Mouse (Mus musculus) hindbrain, embryonic 15.5 days (tissue): ENCODE data around the gene Triobp. TPM values are rescaled to one million over a fixed set of nuclear protein-coding genes. Genes with fewer than 3 reads are reported as not detected.
"Not testable (repeated sequence)": the region's sequence is repeated elsewhere in the genome, so short reads cannot be mapped to it uniquely, and the experiment has no call there.

ENCODE experiments used
- ATAC-seq: fragments of 200-750 bp; cut with Nextera tagmentation; 2 replicates; pipeline ENCODE4 v1.8.0; 2017; ENCODE audit warnings: low read depth, moderate number of reproducible peaks, moderate TSS enrichment; ENCODE audit not compliant: low FRiP score
- H3K27ac ChIP-seq: fragments of 300-500 bp; sonication (generic); replicated peaks from 2 replicates; pipeline ENCODE4 v1.5.1; 2015; ENCODE audit warnings: mild to moderate bottlenecking, inconsistent platforms
- H3K27me3 ChIP-seq: fragments of 300-500 bp; sonication (generic); 2 replicates; pipeline ENCODE4 v1.6.1; 2015; ENCODE audit warnings: control low read depth, inconsistent platforms
- H3K36me3 ChIP-seq: fragments of 300-500 bp; sonication (generic); 2 replicates; pipeline ENCODE4 v1.6.1; 2015; ENCODE audit warnings: control low read depth, inconsistent platforms
- H3K4me1 ChIP-seq: fragments of 300-500 bp; sonication (generic); replicated peaks from 2 replicates; pipeline ENCODE4 v1.6.1; 2015; ENCODE audit warnings: control low read depth, inconsistent platforms
- H3K4me2 ChIP-seq: fragments of 300-500 bp; sonication (generic); 2 replicates; pipeline ENCODE4 v1.6.1; 2015; ENCODE audit warnings: moderate library complexity, mild to moderate bottlenecking, inconsistent platforms
- H3K4me3 ChIP-seq: fragments of 300-500 bp; sonication (generic); 2 replicates; pipeline ENCODE4 v1.5.1; 2015; ENCODE audit warnings: mild to moderate bottlenecking, inconsistent platforms
- H3K9ac ChIP-seq: fragments of 300-500 bp; sonication (generic); 2 replicates; pipeline ENCODE4 v1.6.1; 2015; ENCODE audit warnings: inconsistent platforms
- H3K9me3 ChIP-seq: fragments of 300-500 bp; sonication (generic); 2 replicates; pipeline ENCODE4 v1.6.1; 2016; ENCODE audit warnings: control low read depth, inconsistent platforms
- WGBS: fragments of 180-500 bp; shearing (Covaris S2); methylation state at CpG from one replicate; pipeline ENCODE4 v1.1.7; 2015; 5-methylcytosine and 5-hydroxymethylcytosine counted together
- polyA plus RNA-seq: library from polyadenylated mRNA; unstranded; fragments of >200 nt; fragmentation: Nextera tagmentation; extraction: Ambion mirVana; gene quantifications from 2 replicates; pipeline ENCODE4 v1.2.1, GENCODE M21; 2015

Triobp gene
- polyA plus RNA-seq, 1 experiment from 2014 or later, result 42.7 TPM

DNA sequence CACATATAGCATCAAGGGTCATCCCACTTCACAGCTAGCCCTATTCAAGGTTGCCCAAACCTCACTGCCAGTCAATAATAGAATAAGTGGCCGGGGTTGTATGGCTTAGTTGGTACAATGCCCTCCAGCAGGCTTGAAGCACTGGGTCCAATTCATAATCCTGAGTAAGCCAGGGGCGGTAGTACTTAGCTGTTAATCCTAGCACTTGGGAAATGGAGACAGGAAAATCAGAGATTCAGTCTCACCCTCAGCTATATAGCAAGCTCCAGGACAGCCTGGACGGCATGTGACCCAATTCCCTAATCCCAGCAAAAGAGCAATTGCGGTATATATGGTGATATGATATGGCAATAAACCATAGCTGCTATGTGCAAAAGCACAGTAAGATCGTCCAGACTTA, 59.5 kb downstream of the Triobp start:
- no peaks in the 10 kb centered on the region for H3K27me3 ChIP-seq
- no peak overlapping the region for H3K4me3 ChIP-seq
- H3K4me1 ChIP-seq, result no peaks in the 10 kb centered on the region
- no peak for ATAC-seq
- 95% methylated on average over 5 of the region's 5 CpGs for WGBS
- no peaks in the 10 kb centered on the region for H3K9me3 ChIP-seq
- no peak overlapping the region for H3K4me2 ChIP-seq
- no peak overlapping the region for H3K9ac ChIP-seq
- peaks cover 24% of the 10 kb centered on the region for H3K36me3 ChIP-seq
- no peak overlapping the region for H3K27ac ChIP-seq

DNA sequence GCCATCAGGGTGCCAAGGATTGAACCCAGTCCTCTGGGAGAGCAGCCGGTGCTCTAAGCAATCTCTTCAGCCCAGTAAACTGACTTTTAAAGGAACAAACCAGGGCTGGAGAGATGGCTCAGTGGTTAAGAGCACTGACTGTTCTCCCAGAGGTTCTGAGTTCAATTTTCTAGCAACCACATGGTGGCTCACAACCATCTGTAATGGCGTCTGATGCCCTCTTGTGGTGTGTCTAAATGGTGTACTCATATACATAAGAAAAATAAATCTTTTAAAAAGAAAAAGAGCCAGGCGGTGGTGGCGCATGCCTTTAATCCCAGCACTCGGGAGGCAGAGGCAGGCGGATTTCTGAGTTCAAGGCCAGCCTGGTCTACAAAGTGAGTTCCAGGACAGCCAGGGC, 60.3 kb downstream of the Triobp start:
- WGBS, result 89% methylated on average over 6 of the region's 6 CpGs

DNA sequence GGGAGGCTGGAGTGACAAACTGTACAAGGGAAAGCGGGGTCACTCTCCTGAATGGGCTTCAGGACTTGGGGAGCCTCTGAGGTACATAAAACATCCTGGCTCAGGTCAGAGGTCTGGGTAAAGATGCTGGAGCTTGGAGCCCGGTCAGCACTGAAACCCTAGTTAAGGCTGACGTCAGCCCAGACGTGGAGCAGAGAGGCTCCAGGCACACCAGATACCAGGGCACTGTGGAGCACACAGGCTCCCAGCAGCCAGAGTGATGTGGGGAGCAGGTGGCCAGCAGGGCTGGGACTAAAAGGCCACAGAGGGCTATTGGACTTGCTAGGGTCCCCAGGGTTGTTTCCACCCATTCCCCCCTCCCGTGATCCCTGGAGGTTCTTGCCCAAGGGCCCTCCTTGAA, 62.2 kb downstream of the Triobp start:
- Histone ChIP-seq H3K27me3 (no peaks in the 10 kb centered on the region), H3K27ac (no peak overlapping the region), H3K36me3 (peaks cover 7% of the 10 kb centered on the region; the same call in 1 of the 2 replicates), H3K4me2 (no peak overlapping the region), H3K4me3 (no peak overlapping the region), H3K9me3 (no peaks in the 10 kb centered on the region), H3K9ac (no peak overlapping the region), H3K4me1 (no peaks in the 10 kb centered on the region)
- WGBS, result 50% methylated on average over 5 of the region's 5 CpGs
- no peak for ATAC-seq

More for the DNA sequence above, 60.3 kb downstream of the Triobp start:
- H3K27me3 ChIP-seq, H3K4me3 ChIP-seq, H3K4me2 ChIP-seq, H3K27ac ChIP-seq, ATAC-seq, H3K4me1 ChIP-seq, H3K9ac ChIP-seq, H3K9me3 ChIP-seq: not testable (repeated sequence)
- H3K36me3 ChIP-seq, result peaks cover 22% of the 10 kb centered on the region

DNA sequence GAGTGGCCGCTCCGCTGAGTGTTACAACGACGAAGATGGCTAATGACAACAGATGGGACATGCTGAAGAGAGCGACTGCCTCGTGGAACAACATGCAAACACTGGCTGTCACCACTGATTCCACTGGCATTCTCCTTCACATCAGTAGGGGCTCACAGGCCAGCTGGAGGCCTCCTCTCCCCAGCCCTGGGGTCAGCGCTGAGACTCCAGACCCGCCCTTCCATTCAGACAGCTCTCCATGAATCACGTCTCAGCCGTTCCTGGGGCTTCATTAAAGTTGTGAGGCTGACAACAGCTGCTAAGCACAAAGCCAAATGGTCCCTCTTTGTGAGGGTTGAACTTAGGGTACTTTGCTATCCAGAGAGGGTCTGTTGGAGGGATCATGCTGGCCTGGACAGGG, 64.0 kb downstream of the Triobp start:
- no peak overlapping the region for H3K9ac ChIP-seq
- no peak overlapping the region for H3K27ac ChIP-seq
- H3K9me3 ChIP-seq, result no peaks in the 10 kb centered on the region
- WGBS, result 31% methylated on average over 10 of the region's 10 CpGs
- no peaks in the 10 kb centered on the region for H3K4me1 ChIP-seq
- ATAC-seq, result no peak
- H3K27me3 ChIP-seq, result no peaks in the 10 kb centered on the region
- no peak overlapping the region for H3K4me3 ChIP-seq
- no peak overlapping the region for H3K4me2 ChIP-seq
- peaks cover 1% of the 10 kb centered on the region; the same call in 1 of the 2 replicates for H3K36me3 ChIP-seq

DNA sequence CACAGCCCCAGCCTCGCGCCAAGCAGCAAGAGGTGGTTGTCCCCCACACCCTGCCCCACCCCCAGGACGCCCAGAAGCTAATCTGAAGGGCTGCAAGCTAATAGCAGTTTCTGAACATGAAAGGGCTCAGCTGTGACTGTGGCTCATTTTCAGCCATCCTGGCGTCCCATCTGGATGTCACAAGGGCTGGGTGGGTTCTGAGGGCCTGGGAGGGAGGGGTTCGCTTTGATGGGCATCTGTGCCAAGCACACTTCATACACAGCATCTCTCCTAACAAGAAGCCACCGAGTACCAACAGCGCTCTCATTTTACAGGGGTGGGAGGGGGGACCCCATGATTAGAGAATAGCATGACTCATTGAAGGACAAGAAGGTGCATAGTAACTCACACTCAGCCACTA, 65.9 kb downstream of the Triobp start:
- Histone ChIP-seq H3K36me3 (no peaks in the 10 kb centered on the region), H3K27me3 (no peaks in the 10 kb centered on the region), H3K4me1 (no peaks in the 10 kb centered on the region), H3K4me2 (no peak overlapping the region), H3K9me3 (no peaks in the 10 kb centered on the region), H3K4me3 (no peak overlapping the region), H3K27ac (no peak overlapping the region), H3K9ac (no peak overlapping the region)
- 40% methylated on average over 7 of the region's 7 CpGs for WGBS
- ATAC-seq, result no peak

DNA sequence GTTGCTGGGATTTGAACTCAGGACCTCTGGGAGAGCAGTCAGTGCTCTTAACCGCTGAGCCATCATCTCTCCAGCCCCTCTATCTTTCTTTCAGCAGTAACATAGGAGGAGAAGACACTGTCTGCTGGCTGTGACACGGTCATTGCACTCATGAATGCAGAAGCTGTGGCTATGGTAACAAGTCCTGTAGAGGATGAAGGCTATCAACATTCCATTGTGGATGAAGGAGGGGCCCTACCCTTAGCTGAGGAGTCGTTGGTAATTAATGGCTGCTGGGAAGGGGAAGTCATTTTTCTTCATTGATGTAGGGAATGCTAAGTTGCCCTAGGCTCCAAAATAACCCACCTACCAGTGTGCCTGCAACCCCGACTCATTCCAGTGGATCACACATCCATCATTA, 70.7 kb downstream of the Triobp start:
- Histone ChIP-seq H3K27me3 (no peaks in the 10 kb centered on the region), H3K9ac (no peak overlapping the region), H3K4me3 (no peak overlapping the region), H3K4me2 (no peak overlapping the region), H3K9me3 (no peaks in the 10 kb centered on the region), H3K27ac (no peak overlapping the region), H3K4me1 (no peaks in the 10 kb centered on the region), H3K36me3 (no peaks in the 10 kb centered on the region)
- 34% methylated on average over 4 of the region's 4 CpGs for WGBS
- ATAC-seq, result no peak

DNA sequence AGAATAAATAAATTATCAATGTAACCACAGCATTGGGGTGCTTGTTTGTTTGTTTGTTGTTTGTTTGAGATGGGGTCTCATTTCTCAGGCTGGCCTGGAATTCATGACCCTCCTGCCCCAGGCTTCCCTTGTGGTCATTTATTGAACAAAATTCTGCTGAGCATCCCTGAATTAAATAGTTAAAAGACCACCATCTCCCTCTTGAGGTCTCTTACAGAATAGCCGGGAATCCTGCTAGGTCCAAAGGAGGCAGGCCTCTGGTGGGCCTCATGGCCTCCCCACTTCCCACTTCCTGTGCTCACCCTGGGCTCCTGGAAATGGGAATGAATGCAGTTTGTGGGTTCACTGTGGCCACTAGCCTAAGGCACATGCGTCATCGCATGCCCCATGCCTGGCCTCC, 71.4 kb downstream of the Triobp start:
- Histone ChIP-seq H3K4me2 (no peak overlapping the region), H3K27ac (no peak overlapping the region), H3K9ac (no peak overlapping the region), H3K9me3 (no peaks in the 10 kb centered on the region), H3K27me3 (no peaks in the 10 kb centered on the region), H3K36me3 (no peaks in the 10 kb centered on the region), H3K4me3 (no peak overlapping the region), H3K4me1 (no peaks in the 10 kb centered on the region)
- 69% methylated on average over 3 of the region's 3 CpGs for WGBS
- ATAC-seq, result no peak

DNA sequence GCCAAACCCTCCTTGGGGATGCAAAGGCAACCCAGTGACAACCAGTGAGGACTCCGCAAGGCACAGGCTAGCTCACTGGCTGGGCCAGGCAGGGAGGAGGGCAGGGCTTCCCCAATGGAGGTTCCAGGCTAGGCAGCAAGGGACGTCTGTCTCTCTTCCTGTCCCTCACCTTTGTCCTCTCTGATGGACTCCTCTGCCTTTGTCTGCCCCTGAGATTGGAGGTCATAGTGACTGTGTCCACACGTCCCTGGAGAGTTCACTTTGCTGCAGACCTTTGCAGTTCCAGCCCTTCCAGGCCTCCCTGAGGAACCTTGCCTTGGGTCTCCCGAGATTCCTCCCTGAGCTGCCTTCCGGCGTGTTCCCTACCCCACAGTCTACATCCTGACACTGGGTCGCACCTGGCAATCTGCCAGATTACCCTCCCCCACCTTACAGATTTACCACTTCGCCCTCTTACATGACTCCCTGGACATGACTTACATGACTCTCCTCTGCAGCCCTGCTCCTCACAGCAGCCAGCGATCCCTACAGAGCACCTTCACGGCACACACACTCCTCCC, 75.2 kb downstream of the Triobp start:
- Histone ChIP-seq H3K9me3 (no peaks in the 10 kb centered on the region), H3K9ac (no peak overlapping the region), H3K27me3 (no peaks in the 10 kb centered on the region), H3K27ac (no peak overlapping the region), H3K36me3 (no peaks in the 10 kb centered on the region), H3K4me1 (peaks cover 23% of the 10 kb centered on the region), H3K4me2 (no peak overlapping the region), H3K4me3 (no peak overlapping the region)
- 61% methylated on average over 10 of the region's 10 CpGs for WGBS
- ATAC-seq, result no peak; the same call in 1 of the 2 replicates

DNA sequence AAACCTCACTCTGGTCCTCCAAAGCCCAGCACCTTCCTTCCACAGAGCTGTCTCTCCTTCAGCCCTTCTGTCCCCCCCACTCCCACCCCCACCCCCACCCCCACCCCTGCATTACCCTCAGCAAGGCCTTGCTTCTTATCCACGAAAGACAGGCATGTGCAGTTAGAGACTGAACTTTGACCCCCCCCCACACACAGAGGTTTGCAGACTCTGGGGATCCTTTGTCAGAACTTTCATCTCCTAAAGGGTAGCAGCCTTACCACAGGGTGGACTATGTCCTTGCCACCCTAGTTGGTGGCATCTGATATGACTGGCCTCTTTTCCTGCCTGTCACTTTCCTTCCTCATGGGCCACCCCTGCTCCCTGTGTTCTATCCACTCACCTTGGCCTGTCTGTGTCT, 75.8 kb downstream of the Triobp start:
- Histone ChIP-seq H3K36me3 (no peaks in the 10 kb centered on the region), H3K4me2 (no peak overlapping the region), H3K9me3 (no peaks in the 10 kb centered on the region), H3K27ac (no peak overlapping the region), H3K4me3 (no peak overlapping the region), H3K27me3 (no peaks in the 10 kb centered on the region), H3K9ac (no peak overlapping the region), H3K4me1 (peaks cover 25% of the 10 kb centered on the region)
- 83% methylated on average over 1 of the region's 1 CpGs for WGBS
- no peak for ATAC-seq

DNA sequence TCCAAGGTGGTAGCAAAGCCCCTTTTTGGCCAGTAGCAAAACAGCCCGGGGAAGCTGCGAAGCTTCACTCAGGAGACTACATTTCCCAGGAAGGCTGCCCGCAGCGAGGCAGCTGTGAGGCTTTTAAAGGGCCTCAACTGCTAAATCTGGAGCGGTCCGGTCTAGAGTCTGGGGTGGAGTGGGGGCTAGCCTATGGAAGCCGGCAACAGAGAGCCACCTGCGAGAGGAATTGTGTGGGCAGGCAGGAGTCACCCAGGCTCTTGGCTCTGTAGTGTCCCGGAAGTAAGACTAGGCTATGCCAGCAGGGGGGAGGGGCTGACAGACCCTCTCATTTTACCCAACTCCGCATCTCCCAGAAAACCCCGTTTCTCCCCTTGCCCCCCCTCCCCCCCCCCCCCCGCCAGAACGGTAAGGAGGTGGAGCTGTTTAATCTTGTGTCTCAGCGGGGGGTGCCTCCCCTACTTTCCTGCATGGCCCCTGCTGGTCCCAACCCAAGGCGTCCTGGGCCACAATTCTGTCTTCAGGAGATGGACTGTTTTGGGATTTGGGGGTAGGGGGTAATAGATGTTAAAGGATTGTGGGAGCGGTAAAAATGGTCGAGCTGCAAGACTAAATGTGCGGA, 78.3 kb downstream of the Triobp start:
- WGBS, result 13% methylated on average over 16 of the region's 18 CpGs
- no peaks in the 10 kb centered on the region for H3K36me3 ChIP-seq
- peak overlapping the region; percentile 8 for H3K4me3 ChIP-seq
- peak overlapping the region; percentile 47 for H3K4me2 ChIP-seq
- H3K27me3 ChIP-seq, result no peaks in the 10 kb centered on the region
- H3K9ac ChIP-seq, result no peak overlapping the region
- no peaks in the 10 kb centered on the region for H3K9me3 ChIP-seq
- no peak overlapping the region for H3K27ac ChIP-seq
- ATAC-seq, result no peak
- H3K4me1 ChIP-seq, result peaks cover 42% of the 10 kb centered on the region

DNA sequence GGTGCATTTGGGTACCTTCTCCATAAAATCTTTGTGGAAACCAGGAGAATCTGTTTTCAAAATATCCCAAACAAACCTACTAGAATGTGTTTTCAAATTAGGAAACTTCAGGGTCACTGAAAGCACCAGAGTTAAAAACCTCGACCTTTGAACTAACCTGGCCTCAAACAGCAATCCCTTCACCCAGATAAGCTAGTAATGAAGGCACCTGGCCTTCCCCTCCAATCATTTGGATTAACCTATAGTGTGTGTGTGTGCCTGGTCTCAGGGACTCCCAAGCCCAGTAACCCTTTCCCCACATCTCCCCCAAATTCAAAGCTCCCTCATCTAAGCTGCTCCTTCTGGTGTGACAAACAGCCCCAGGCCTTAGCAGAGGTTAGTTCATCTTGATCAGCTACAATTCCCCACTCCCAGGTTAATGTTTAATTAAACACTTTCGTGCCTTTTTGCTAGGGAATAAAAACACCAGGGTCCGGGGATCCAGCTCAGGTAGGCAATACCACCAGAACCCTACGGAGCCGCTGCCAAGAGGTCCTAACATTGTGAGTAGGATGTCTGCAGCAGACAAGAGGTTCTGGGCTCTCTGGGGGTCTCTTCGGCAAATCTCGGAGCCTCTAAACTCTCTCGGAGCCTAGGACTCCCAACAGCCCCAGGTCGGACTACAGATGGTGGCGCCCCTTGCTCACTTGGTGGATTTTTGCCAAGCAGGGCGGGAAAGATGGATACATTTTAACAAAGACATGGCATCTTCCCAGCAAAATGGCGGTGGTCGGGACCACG, 79.2 kb downstream of the Triobp start:
- H3K9ac ChIP-seq, result no peak overlapping the region
- H3K27me3 ChIP-seq, result no peaks in the 10 kb centered on the region
- WGBS, result 35% methylated on average over 14 of the region's 14 CpGs
- no peak overlapping the region for H3K27ac ChIP-seq
- no peaks in the 10 kb centered on the region for H3K9me3 ChIP-seq
- peaks cover 50% of the 10 kb centered on the region for H3K4me1 ChIP-seq
- peak overlapping the region; percentile 58 for H3K4me3 ChIP-seq
- H3K36me3 ChIP-seq, result no peaks in the 10 kb centered on the region
- H3K4me2 ChIP-seq, result peak overlapping the region; percentile 98
- ATAC-seq, result no peak
